Mouse (Mus musculus): ENCODE measurements at regions not wholly inside any gene's neighbourhood (a gene's known extent, or its start where the extent isn't known, plus 50 kb on each side); places are given as distances from the start of the nearest gene placed in this dataset.

DNA sequence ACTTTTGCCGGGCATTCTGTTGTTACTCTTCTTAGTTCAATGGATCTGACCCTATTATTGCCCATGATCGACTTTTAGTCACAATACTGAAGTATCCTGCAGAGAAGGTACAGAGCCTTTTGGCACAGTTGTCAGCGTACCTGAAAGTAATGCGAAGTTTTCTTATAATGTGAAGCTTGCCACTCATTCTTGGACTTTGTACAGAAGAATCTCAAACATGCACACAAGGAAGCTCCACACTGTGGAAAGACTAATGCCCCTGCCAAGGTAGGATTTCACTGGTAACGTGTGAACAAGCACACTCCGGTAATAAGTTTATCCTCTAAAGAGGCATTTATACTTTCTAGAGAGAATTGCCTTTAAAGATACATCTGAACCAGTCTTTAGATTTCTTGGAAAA lies 108.8 kb downstream of the Gm9733 start:
- TF ChIP-seq CTCF (IDR thresholded peaks at IDR 0.05; ENCODE audit: extremely low read depth, insufficient read length, insufficient replicate concordance, low read depth, low read length) (no peak), POLR2A (IDR thresholded peaks at IDR 0.05; ENCODE audit: low read depth, low read length) (no peak)

Data from small intestine, adult 2 months (tissue).